Mouse (Mus musculus) kidney, embryonic 15.5 days (tissue): Measurements from ENCODE around the gene Sgms1. TPM values are rescaled to one million over a fixed set of nuclear protein-coding genes. Genes with fewer than 3 reads are reported as not detected.

ENCODE experiments used
- ATAC-seq: fragments of 200-750 bp; cut with Nextera tagmentation; replicated peaks from 2 replicates; pipeline ENCODE4 v1.8.0; 2017; ENCODE audit warnings: moderate TSS enrichment; ENCODE audit not compliant: low FRiP score
- H3K27ac ChIP-seq: fragments of 300-500 bp; sonication (generic); 2 replicates; pipeline ENCODE4 v1.5.1; 2015; ENCODE audit warnings: mild to moderate bottlenecking, inconsistent platforms
- H3K27me3 ChIP-seq: fragments of 300-500 bp; sonication (generic); 2 replicates; pipeline ENCODE4 v1.6.1; 2015; ENCODE audit warnings: inconsistent platforms
- H3K36me3 ChIP-seq: fragments of 300-500 bp; sonication (generic); 2 replicates; pipeline ENCODE4 v1.6.1; 2015; ENCODE audit warnings: inconsistent platforms
- H3K4me1 ChIP-seq: fragments of 300-500 bp; sonication (generic); 2 replicates; pipeline ENCODE4 v1.6.1; 2015; ENCODE audit warnings: inconsistent platforms
- H3K4me2 ChIP-seq: fragments of 300-500 bp; sonication (generic); 2 replicates; pipeline ENCODE4 v1.6.1; 2015; ENCODE audit warnings: moderate library complexity, mild to moderate bottlenecking, inconsistent platforms
- H3K4me3 ChIP-seq: fragments of 300-500 bp; sonication (generic); replicated peaks from 2 replicates; pipeline ENCODE4 v1.5.1; 2015; ENCODE audit warnings: mild to moderate bottlenecking, inconsistent platforms
- H3K9ac ChIP-seq: fragments of 300-500 bp; sonication (generic); 2 replicates; pipeline ENCODE4 v1.6.1; 2015; ENCODE audit warnings: mild to moderate bottlenecking, inconsistent platforms
- H3K9me3 ChIP-seq: fragments of 300-500 bp; sonication (generic); replicated peaks from 2 replicates; pipeline ENCODE4 v1.6.1; 2016; ENCODE audit warnings: inconsistent platforms
- WGBS: fragments of 180-500 bp; shearing (Covaris S2); methylation state at CpG from one replicate; pipeline ENCODE4 v1.1.7; 2015; ENCODE audit warnings: mixed read lengths; 5-methylcytosine and 5-hydroxymethylcytosine counted together
- polyA plus RNA-seq: library from polyadenylated mRNA; unstranded; fragments of >200 nt; fragmentation: Nextera tagmentation; extraction: Ambion mirVana; gene quantifications from 2 replicates; pipeline ENCODE4 v1.2.1, GENCODE M21; 2015

Sgms1 gene
- polyA plus RNA-seq, 1 experiment from 2014 or later = 57.0 TPM

DNA sequence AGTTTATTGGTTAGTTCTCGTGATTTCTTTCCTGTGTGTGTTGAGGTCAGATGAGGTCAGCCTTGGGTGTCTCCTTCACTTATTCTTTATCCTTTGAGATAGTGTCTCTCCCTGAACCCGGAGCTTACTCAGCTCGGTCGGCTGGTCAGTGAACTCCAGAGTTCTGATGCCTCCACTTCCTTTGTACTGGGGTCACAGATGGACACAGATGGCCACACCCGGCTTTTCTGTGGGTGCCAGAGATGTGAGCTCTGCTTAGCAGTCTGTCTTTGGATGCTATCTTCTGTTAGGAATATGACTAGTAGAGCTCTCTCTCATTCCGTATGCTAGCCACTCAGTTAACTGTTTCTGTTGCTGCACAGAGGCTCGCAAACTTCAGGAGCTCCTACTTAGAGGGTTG, 92.7 kb downstream of the Sgms1 start:
- no peak overlapping the region for H3K4me3 ChIP-seq
- no peak overlapping the region for H3K4me2 ChIP-seq
- no peak overlapping the region for H3K27ac ChIP-seq
- ATAC-seq = no peak
- H3K9ac ChIP-seq = no peak overlapping the region
- H3K27me3 ChIP-seq = no peaks in the 10 kb centered on the region
- H3K36me3 ChIP-seq = 0 out of 2 replicates have a peak, but pooled peaks cover 8% of the 10 kb centered on the region
- 75% methylated on average over 7 of the region's 7 CpGs for WGBS
- H3K4me1 ChIP-seq = peaks cover 28% of the 10 kb centered on the region
- H3K9me3 ChIP-seq = no peaks in the 10 kb centered on the region

GRCm38 (mm10) chr19:32295581-32295980, 93.9 kb downstream of the Sgms1 start:
- Histone ChIP-seq H3K4me3 (no peak overlapping the region), H3K27me3 (no peaks in the 10 kb centered on the region), H3K4me2 (no peak overlapping the region), H3K27ac (no peak overlapping the region), H3K36me3 (0 out of 2 replicates have a peak, but pooled peaks cover 8% of the 10 kb centered on the region), H3K9ac (no peak overlapping the region), H3K9me3 (no peaks in the 10 kb centered on the region), H3K4me1 (peaks cover 35% of the 10 kb centered on the region)
- no peak for ATAC-seq
- 78% methylated on average over 7 of the region's 7 CpGs for WGBS

DNA sequence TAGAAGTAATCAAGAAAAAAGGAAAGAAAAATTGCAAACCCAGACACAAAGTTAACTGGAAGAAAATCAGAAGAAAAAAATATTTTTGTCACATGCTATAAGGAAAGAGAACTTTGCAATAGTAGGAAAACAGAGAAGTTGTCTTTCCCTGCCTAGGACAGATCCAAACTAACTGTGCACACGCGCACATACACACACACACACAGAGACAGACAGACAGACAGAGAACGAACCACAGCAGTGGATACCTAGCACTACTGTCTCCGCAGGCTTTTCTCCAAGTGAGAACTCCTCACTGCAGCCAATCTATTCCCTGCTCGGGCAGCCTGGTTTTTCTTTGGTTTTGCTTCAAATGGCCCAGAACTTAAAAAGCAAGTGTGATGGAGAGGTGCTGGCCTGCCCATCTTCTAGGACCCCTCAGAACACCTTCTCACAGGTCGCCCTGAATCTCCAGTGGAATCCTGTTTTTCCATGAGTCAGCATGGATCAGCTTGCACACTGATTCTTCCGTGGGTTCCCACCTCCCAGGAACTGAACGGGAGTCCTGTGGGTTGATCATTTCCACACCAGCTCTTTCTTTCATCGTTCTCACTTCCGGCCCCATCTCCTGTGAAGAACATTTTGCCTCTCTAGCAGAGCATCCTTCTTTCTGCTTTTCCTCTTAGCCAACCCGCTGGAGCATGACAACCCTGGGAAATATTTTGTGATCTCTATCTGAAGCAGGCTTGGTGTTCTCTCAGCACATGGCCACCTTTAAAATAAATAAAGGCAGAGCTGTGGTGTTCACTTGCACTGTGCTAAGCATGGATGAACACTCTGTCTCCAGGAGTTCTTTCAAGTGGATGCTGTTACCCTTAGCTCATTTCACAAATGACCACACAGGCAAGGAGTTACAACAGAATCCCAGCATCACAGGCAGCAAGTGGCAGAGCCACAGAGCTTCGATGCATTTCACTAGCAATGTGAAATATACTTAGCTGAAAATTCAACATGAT, 96.4 kb downstream of the Sgms1 start:
- 59% methylated on average over 12 of the region's 12 CpGs for WGBS
- no peaks in the 10 kb centered on the region for H3K36me3 ChIP-seq
- no peak overlapping the region for H3K9ac ChIP-seq
- H3K27ac ChIP-seq = peak overlapping the region; percentile 72
- H3K4me2 ChIP-seq = peak overlapping the region; percentile 22; the same call in 1 of the 2 replicates
- peaks cover 43% of the 10 kb centered on the region for H3K4me1 ChIP-seq
- ATAC-seq = peak; percentile 91
- H3K27me3 ChIP-seq = no peaks in the 10 kb centered on the region
- H3K4me3 ChIP-seq = no peak overlapping the region
- H3K9me3 ChIP-seq = no peaks in the 10 kb centered on the region

DNA sequence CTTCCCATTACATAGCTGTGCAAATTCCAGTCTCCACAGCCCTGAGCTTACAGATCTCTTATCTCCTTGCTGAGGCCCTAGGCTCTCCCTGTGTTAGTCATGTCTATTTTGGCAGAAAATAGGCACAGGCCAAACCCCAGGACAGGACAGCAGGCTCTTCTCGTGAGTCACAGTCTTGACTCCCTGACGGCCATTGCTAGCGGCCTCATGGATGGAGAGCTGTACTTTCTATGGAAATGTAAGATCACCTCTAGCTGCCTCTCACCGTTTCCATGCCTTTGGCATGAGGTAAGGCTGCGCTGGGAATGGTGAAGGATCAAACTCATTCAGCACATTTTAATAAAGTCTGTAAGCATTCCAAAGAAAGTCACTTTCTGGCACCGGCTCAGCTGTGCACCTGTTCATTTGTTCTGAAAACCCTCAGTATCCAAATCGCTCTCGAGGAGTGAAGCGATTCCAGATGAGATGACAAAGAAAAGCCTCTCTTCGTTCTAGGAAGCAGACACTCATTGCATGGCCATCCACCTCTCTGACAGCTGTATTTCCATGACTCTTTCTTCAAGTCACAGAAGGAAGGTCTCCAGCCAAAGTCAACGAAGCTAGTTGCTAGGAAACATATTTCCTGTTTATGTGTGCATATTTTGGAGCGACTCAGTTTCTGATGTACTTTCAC, 97.3 kb downstream of the Sgms1 start:
- 61% methylated on average over 12 of the region's 12 CpGs for WGBS
- Histone ChIP-seq H3K27me3 (no peaks in the 10 kb centered on the region), H3K4me3 (no peak overlapping the region), H3K9ac (no peak overlapping the region), H3K4me2 (peak overlapping the region; percentile 22; the same call in 1 of the 2 replicates), H3K9me3 (no peaks in the 10 kb centered on the region), H3K4me1 (peaks cover 43% of the 10 kb centered on the region), H3K27ac (peak overlapping the region; percentile 65), H3K36me3 (no peaks in the 10 kb centered on the region)
- ATAC-seq = 0 out of 2 replicates have a peak, but pooled peaks have one; percentile 13

DNA sequence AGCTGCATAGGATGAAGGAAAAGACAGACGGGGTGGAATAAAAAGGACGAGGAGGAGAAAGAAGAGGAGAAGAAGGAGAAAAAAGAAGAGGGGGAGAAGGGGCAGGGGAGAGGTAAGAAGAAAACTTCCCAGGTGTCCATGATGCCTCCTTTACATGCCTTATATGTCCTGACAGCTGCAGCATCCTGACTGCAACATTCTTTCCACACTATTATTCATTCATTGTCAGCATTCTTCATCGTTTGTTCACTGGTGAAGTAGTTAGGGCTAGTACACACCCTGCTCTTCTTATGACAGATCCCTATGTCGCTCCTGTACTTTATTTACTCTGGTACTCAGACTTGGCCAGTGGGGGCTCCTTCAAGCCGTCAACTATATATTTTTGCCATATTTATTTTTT, 98.4 kb downstream of the Sgms1 start:
- Histone ChIP-seq H3K27me3 (no peaks in the 10 kb centered on the region), H3K4me3 (no peak overlapping the region), H3K9me3 (no peaks in the 10 kb centered on the region), H3K27ac (no peak overlapping the region), H3K4me1 (peaks cover 41% of the 10 kb centered on the region), H3K36me3 (no peaks in the 10 kb centered on the region), H3K4me2 (no peak overlapping the region), H3K9ac (no peak overlapping the region)
- no peak for ATAC-seq
- 84% methylated on average over 5 of the region's 5 CpGs for WGBS

- peaks cover 34% of the 10 kb centered on the region for H3K4me1 ChIP-seq
- H3K27me3 ChIP-seq = no peaks in the 10 kb centered on the region
- H3K9ac ChIP-seq = no peak overlapping the region
- 68% methylated on average over 5 of the region's 5 CpGs for WGBS
- no peaks in the 10 kb centered on the region for H3K9me3 ChIP-seq
- H3K4me2 ChIP-seq = no peak overlapping the region
- H3K27ac ChIP-seq = no peak overlapping the region
- ATAC-seq = no peak
- H3K4me3 ChIP-seq = no peak overlapping the region
- no peaks in the 10 kb centered on the region for H3K36me3 ChIP-seq
Measured at GRCm38 (mm10) chr19:32288895-32289294, 100.6 kb downstream of the Sgms1 start.

GRCm38 (mm10) chr19:32287839-32288238, 101.7 kb downstream of the Sgms1 start:
- Histone ChIP-seq H3K4me3 (no peak overlapping the region), H3K4me2 (no peak overlapping the region), H3K9ac (no peak overlapping the region), H3K27ac (no peak overlapping the region), H3K36me3 (no peaks in the 10 kb centered on the region), H3K27me3 (no peaks in the 10 kb centered on the region), H3K4me1 (peaks cover 23% of the 10 kb centered on the region), H3K9me3 (no peaks in the 10 kb centered on the region)
- ATAC-seq = no peak
- 70% methylated on average over 3 of the region's 3 CpGs for WGBS

DNA sequence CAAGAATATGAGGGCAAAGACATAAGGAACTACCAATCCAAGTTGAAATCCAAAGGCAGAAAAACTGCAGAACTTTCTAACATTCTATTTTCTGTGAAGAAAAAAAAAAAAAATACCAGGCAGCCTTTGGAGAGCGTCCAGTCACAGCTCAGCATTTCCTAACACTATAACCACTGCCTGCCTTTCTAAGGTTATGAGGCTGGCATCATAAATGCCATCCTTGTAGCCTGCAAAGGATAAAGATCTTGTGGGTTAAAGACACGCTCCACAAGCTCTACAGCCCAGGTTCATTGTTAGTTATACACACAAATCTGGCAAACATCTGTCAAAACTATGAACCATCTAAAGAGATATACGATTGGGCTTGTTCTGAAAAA, 104.1 kb downstream of the Sgms1 start:
- Histone ChIP-seq H3K9me3 (no peaks in the 10 kb centered on the region), H3K27ac (no peak overlapping the region), H3K4me1 (peaks cover 19% of the 10 kb centered on the region), H3K4me3 (no peak overlapping the region), H3K27me3 (no peaks in the 10 kb centered on the region), H3K4me2 (no peak overlapping the region), H3K36me3 (no peaks in the 10 kb centered on the region), H3K9ac (no peak overlapping the region)
- WGBS = 79% methylated on average over 3 of the region's 3 CpGs
- ATAC-seq = no peak

GRCm38 (mm10) chr19:32284681-32285454, 104.6 kb downstream of the Sgms1 start:
- 0 out of 2 replicates have a peak overlapping the region, but pooled peaks have one; percentile 39 for H3K27ac ChIP-seq
- no peaks in the 10 kb centered on the region for H3K36me3 ChIP-seq
- no peak overlapping the region for H3K4me3 ChIP-seq
- WGBS = 92% methylated on average over 5 of the region's 5 CpGs
- no peak for ATAC-seq
- H3K4me2 ChIP-seq = no peak overlapping the region
- H3K27me3 ChIP-seq = no peaks in the 10 kb centered on the region
- no peak overlapping the region for H3K9ac ChIP-seq
- peaks cover 18% of the 10 kb centered on the region for H3K4me1 ChIP-seq
- H3K9me3 ChIP-seq = no peaks in the 10 kb centered on the region

DNA sequence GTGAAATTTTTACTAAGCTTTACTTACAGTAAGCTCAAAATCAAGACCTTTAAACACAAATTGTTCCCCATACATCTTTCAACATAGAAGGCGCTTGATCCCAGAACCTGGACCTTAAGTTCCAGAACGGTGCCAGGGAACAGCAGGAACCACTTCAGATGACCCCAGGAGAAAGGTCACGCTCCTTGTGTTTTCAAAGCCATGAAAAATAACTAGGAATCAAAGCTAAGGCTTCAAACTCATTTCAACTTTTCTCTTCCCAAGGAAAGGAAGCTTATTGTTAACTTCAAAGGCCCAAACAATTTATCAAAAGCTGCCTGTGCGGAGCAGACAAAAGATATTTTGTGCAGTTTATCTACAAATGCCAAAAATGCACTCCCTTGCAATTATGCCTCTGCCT, 107.6 kb downstream of the Sgms1 start:
- 60% methylated on average over 4 of the region's 4 CpGs for WGBS
- Histone ChIP-seq H3K36me3 (no peaks in the 10 kb centered on the region), H3K4me2 (no peak overlapping the region), H3K9ac (no peak overlapping the region), H3K27me3 (no peaks in the 10 kb centered on the region), H3K4me3 (no peak overlapping the region), H3K9me3 (no peaks in the 10 kb centered on the region), H3K27ac (no peak overlapping the region), H3K4me1 (peaks cover 22% of the 10 kb centered on the region)
- no peak for ATAC-seq

DNA sequence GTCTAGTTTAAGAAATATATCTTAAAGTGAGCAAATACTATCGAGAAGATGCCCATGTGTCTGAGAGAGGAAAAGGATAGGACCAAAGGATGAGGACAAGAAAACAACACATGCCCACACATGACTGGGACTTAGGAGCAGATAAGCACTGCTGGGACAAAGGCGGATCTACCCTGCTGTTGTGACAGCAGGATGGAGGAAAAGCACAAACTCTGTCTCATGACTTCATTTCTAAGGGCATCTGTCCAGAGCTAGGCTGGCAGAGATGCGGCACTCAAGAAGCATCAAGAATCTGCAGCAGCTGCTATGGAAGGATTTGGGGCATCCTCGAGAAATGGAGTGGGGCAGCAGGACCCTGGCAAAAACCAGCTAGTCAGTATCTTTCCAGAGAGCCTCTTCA, 109.1 kb downstream of the Sgms1 start:
- Histone ChIP-seq H3K27me3 (no peaks in the 10 kb centered on the region), H3K4me3 (no peak overlapping the region), H3K36me3 (no peaks in the 10 kb centered on the region), H3K4me2 (no peak overlapping the region), H3K27ac (no peak overlapping the region), H3K4me1 (peaks cover 37% of the 10 kb centered on the region), H3K9me3 (no peaks in the 10 kb centered on the region), H3K9ac (no peak overlapping the region)
- ATAC-seq = no peak
- WGBS = 75% methylated on average over 4 of the region's 4 CpGs
